Mouse (Mus musculus) heart, embryonic 15.5 days (tissue): ENCODE results near the gene Olfr50. TPM values are rescaled to one million over a fixed set of nuclear protein-coding genes. Genes with fewer than 3 reads are reported as not detected.

Experiments
- ATAC-seq: fragments of 200-750 bp; cut with Nextera tagmentation; replicated peaks from 2 replicates; pipeline ENCODE4 v1.8.0; 2017; ENCODE audit warnings: low read depth, moderate TSS enrichment; ENCODE audit not compliant: insufficient number of reproducible peaks, insufficient read depth, low FRiP score
- H3K27ac ChIP-seq: fragments of 300-500 bp; sonication (generic); 2 replicates; pipeline ENCODE4 v1.5.1; 2015; ENCODE audit warnings: mild to moderate bottlenecking, inconsistent platforms
- H3K27me3 ChIP-seq: fragments of 300-500 bp; sonication (generic); 2 replicates; pipeline ENCODE4 v1.6.1; 2015; ENCODE audit warnings: inconsistent platforms
- H3K36me3 ChIP-seq: fragments of 300-500 bp; sonication (generic); 2 replicates; pipeline ENCODE4 v1.6.1; 2015; ENCODE audit warnings: mild to moderate bottlenecking, inconsistent platforms
- H3K4me1 ChIP-seq: fragments of 300-500 bp; sonication (generic); replicated peaks from 2 replicates; pipeline ENCODE4 v1.6.1; 2015; ENCODE audit warnings: inconsistent platforms
- H3K4me2 ChIP-seq: fragments of 300-500 bp; sonication (generic); 2 replicates; pipeline ENCODE4 v1.6.1; 2015; ENCODE audit warnings: inconsistent platforms, mild to moderate bottlenecking, moderate library complexity
- H3K4me3 ChIP-seq: fragments of 300-500 bp; sonication (generic); 2 replicates; pipeline ENCODE4 v1.5.1; 2015; ENCODE audit warnings: mild to moderate bottlenecking, inconsistent platforms
- H3K9ac ChIP-seq: fragments of 300-500 bp; sonication (generic); 2 replicates; pipeline ENCODE4 v1.6.1; 2015; ENCODE audit warnings: mild to moderate bottlenecking, inconsistent platforms
- H3K9me3 ChIP-seq: fragments of 300-500 bp; sonication (generic); replicated peaks from 2 replicates; pipeline ENCODE4 v1.6.1; 2016; ENCODE audit warnings: inconsistent platforms
- WGBS: fragments of 180-500 bp; shearing (Covaris S2); methylation state at CpG from one replicate; pipeline ENCODE4 v1.1.7; 2015; ENCODE audit warnings: mixed read lengths; 5-methylcytosine and 5-hydroxymethylcytosine counted together
- polyA plus RNA-seq: library from polyadenylated mRNA; unstranded; fragments of >200 nt; fragmentation: Nextera tagmentation; extraction: Ambion mirVana; gene quantifications from 2 replicates; pipeline ENCODE4 v1.2.1, GENCODE M21; 2015

Gene Olfr50
- not detected in 2 replicates for polyA plus RNA-seq

DNA sequence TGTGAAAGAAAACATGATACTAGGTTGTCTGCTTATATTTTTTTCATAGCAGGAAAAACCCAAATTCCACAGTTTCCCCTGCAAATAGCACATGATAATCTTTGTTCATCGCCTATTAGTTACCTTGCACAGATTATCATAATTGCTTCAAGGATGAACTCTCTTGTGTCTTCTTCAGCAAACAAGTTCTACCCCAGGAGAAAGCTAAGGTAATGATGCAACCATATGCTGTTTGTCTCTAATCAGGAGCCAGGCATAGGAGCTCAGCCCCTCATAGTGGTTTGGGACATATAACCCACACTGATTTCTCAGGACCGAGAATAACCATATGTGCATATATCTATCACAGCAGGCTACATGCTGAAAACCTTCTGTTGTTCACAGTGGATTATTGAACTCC, at the start of gene Olfr50:
Olfr50 (plus strand) TSS at position 301 of the 400 bp plus-strand sequence.
- 67% methylated on average over 2 of the region's 2 CpGs for WGBS
- Histone ChIP-seq H3K4me1 (no peaks in the 10 kb centered on the region), H3K27me3 (no peaks in the 10 kb centered on the region), H3K4me2 (no peak within 1 kb of the TSS), H3K4me3 (no peak within 1 kb of the TSS), H3K9me3 (no peaks in the 10 kb centered on the region), H3K27ac (no peak within 1 kb of the TSS), H3K9ac (no peak within 1 kb of the TSS), H3K36me3 (no peaks in the 10 kb centered on the region)
- ATAC-seq: no peak

DNA sequence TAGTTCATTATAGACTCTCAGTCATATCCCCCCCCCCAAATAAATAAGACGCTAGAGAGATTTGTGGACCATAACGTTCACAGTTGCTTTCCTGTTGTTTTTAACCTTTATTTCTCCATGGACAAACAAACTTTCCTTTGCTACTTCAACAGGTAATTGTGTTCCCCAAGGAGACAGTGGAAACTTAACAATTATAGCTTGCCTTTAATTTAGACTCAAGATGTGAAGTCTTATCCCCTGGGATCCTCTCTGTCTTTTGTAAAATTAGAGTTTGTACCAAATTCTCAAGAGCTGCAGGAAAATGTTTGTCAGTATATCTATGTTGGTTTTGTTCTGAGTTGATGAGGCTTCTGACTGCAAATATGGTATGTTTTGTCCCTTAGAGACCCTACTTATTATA, 6.4 kb upstream of the Olfr50 start, which contains the start of gene Olfr348:
Olfr348 (plus strand) TSS at position 301 of the 400 bp plus-strand sequence.
- no peaks in the 10 kb centered on the region; the same call in 1 of the 2 replicates for H3K9me3 ChIP-seq
- no peak within 1 kb of the TSS for H3K4me3 ChIP-seq
- no peak for ATAC-seq
- H3K4me1 ChIP-seq: no peaks in the 10 kb centered on the region
- no peaks in the 10 kb centered on the region for H3K36me3 ChIP-seq
- H3K4me2 ChIP-seq: no peak within 1 kb of the TSS
- H3K27me3 ChIP-seq: no peaks in the 10 kb centered on the region
- 60% methylated on average over 2 of the region's 2 CpGs for WGBS
- no peak within 1 kb of the TSS for H3K27ac ChIP-seq
- H3K9ac ChIP-seq: no peak within 1 kb of the TSS

DNA sequence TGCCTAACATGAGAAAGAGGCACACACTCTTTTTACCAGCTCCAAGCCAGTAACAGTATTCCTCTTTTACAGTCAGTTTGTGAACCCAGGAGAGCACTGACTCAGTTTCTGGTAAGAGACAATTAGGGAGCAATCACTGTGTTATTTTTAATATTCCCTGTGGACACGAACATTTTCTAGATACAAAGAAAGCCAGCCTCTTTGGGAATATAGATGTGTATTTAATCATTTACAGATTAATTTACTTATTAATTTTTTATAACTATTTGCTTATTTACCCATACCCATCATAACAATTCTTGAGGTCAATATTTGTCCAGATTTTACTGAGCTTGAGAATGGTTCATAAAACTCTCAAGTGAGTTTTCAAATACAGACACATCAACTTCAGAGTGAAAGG, 26.6 kb downstream of the Olfr50 start, which contains the start of gene Olfr3:
Olfr3 (minus strand) TSS at position 101 of the 400 bp plus-strand sequence.
- Histone ChIP-seq H3K4me1 (no peaks in the 10 kb centered on the region), H3K4me2 (no peak within 1 kb of the TSS), H3K9ac (no peak within 1 kb of the TSS), H3K27me3 (no peaks in the 10 kb centered on the region), H3K36me3 (no peaks in the 10 kb centered on the region), H3K4me3 (no peak within 1 kb of the TSS), H3K9me3 (no peaks in the 10 kb centered on the region; the same call in 1 of the 2 replicates), H3K27ac (no peak within 1 kb of the TSS)
- ATAC-seq: no peak
- WGBS: 68% methylated on average over 1 of the region's 1 CpGs

DNA sequence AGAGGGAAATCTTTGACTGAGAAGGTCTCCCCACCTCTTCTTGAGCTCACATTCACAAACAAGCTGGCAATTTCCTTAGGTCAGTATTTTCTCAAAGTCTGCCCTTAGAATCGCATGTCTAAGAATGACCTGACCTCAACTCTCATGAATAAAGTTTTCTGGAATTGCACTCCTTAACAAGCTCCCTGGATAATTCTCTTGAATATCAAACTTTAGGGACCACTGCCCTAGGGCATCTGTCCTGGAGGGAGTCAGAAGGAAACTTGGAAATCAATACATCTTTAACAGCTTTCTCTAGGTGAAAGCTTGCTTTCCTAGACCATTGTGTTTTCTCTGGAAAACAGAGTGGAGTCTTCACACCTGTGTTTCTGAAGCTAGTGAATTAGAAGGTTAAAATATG, 55.7 kb downstream of the Olfr50 start, which contains the start of gene Olfr350:
Olfr350 (plus strand) TSS at position 301 of the 400 bp plus-strand sequence.
- H3K27ac ChIP-seq: no peak within 1 kb of the TSS
- H3K4me2 ChIP-seq: no peak within 1 kb of the TSS
- H3K4me1 ChIP-seq: no peaks in the 10 kb centered on the region
- H3K9me3 ChIP-seq: no peaks in the 10 kb centered on the region; the same call in none of the 2 replicates
- H3K36me3 ChIP-seq: no peaks in the 10 kb centered on the region
- no peaks in the 10 kb centered on the region for H3K27me3 ChIP-seq
- no peak for ATAC-seq
- no peak within 1 kb of the TSS for H3K4me3 ChIP-seq
- H3K9ac ChIP-seq: no peak within 1 kb of the TSS
- 81% methylated on average over 1 of the region's 1 CpGs for WGBS

Other genes starting within 250 kb of the Olfr50 start
- not detected in 2 replicates for gene Olfr344, start 223.9 kb upstream of the Olfr50 start, polyA plus RNA-seq
- gene Olfr345, start 150.5 kb upstream of the Olfr50 start, polyA plus RNA-seq: not detected in 2 replicates
- gene Olfr346, start 104.8 kb upstream of the Olfr50 start, polyA plus RNA-seq: not detected in 2 replicates
- gene Olfr347, start 58.6 kb upstream of the Olfr50 start, polyA plus RNA-seq: not detected in 2 replicates
- gene Olfr348, start 6.3 kb upstream of the Olfr50 start, polyA plus RNA-seq: not detected in 2 replicates
- not detected in 2 replicates for gene Olfr3, start 26.5 kb downstream of the Olfr50 start, polyA plus RNA-seq
- gene Olfr350, start 55.8 kb downstream of the Olfr50 start, polyA plus RNA-seq: not detected in 2 replicates
- not detected in 2 replicates for gene Olfr351, start 72.1 kb downstream of the Olfr50 start, polyA plus RNA-seq
- gene Olfr352, start 77.9 kb downstream of the Olfr50 start, polyA plus RNA-seq: not detected in 2 replicates
- gene Olfr353, start 102.4 kb downstream of the Olfr50 start, polyA plus RNA-seq: not detected in 2 replicates
- not detected in 2 replicates for gene Olfr354, start 115.1 kb downstream of the Olfr50 start, polyA plus RNA-seq
- gene Olfr355, start 138.4 kb downstream of the Olfr50 start, polyA plus RNA-seq: not detected in 2 replicates
- gene Olfr356, start 146.6 kb downstream of the Olfr50 start, polyA plus RNA-seq: not detected in 2 replicates
- not detected in 2 replicates for gene Olfr357, start 203.3 kb downstream of the Olfr50 start, polyA plus RNA-seq
- not detected in 2 replicates for gene Olfr358, start 218.8 kb downstream of the Olfr50 start, polyA plus RNA-seq